Mouse (Mus musculus) spleen, postnatal 36 days (tissue): Measurements from ENCODE around the gene Gm20517.

Experiments
- DNase-seq, 2 experiments: peaks; one replicate each; pipeline ENCODE4 v3.0.0; 2022; ENCODE audit warnings: low spot score in 2 of 2, mixed read lengths in 1 of 2

Gene Gm20517

DNA sequence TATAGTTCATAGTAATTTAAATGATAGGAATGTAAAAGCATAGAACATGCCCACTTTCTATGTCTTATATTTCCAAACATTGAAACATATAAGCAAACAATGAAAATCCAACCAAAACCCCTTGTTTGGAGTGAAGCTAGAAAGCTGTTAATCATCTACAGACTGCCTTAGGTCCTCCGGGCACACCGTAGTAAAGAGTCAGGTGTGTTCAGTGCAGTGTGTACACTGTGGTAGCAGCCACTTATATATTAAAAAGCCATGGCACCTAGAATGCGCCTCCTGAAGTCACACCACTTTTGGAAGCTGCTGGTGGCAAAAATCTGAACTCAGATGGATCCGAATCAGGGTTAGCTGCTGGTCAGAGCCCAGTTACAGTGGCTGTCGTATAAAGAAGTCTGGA is 66.8 kb downstream of the Gm20517 start:
- DNase-seq: no peak

DNA sequence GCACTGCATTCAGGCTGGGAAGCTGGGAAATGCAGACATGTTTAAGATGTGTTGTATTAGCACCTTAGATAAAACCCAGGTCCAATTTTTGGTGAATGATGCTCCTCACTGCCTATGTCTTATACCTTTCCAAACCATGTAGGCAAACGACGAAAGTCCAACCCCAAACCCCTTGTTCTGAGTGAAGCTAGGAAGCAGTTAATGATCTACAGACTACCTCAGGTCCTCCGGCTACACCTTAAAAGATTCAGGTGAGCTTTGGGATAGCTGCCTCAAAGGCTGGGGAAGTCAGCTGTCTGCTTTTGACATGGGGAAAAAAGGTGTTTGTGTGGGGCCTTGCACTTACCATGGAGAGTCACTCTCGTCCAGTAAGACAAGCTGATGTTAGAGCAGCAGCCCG is 67.3 kb downstream of the Gm20517 start:
- no peak for DNase-seq

DNA sequence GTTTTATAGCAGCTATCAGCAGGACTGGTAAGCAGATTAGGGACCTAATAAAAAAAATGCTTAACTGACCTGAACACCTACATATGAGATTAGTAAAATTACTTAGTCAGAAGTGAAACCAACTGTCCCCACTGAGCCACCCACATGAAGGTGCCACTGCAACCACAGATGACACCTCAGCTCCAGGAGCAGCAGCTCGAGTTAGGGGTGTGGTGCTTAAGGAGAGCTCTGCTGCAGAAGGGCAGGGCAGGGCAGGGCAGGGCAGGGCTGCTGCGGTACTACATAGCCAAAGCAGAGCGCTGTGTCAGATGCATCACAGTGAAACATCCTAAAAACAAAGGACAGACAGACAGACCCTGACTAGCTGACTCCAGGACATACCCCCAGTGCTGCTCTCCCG is 71.4 kb downstream of the Gm20517 start:
- DNase-seq: no peak

DNA sequence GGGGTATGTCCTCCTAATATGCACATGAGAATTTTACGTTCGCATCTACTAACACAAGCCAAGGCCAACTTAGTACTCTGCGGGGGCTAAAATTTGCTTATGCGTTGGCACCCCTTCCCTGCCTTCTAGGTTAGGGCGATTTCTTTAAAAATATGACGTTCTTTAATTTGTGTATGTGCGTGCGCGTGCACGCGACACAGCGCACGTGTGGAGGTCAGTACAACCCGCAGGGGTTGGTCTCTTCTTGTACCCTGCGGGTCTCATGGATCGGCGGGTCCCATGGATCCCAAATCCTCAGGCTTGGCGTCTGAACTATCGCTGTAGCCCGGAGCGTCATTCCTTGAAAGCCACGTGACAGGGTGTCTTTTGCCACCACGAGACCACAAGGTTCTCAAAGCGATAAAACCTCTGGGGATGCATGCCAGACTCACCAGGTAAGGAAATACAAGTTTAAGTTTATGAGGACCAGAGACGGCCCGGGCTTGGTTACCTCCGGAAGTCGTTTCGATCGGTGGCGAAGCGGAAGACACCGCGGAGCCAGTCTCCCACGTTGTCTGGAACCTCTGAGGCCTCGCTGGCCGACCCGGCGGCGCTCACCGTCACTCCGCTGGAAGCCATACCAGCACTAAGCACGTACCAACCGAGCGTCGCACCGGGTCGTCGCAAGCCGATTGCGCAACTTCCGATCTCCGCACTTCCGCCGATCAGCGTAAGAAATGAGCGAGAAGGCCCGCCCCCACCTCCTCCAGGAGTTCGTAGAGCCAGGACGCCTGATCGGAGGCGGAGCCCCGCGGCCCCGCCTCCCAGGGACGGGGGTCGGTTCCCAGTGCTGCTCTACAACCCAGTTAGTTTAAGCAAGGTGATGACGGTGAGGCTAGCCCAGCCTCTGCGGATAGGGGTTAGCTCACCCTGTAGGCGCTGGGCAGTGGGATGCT is 76.3 kb downstream of the Gm20517 start:
- peak; percentile 93 to 94 for DNase-seq

DNA sequence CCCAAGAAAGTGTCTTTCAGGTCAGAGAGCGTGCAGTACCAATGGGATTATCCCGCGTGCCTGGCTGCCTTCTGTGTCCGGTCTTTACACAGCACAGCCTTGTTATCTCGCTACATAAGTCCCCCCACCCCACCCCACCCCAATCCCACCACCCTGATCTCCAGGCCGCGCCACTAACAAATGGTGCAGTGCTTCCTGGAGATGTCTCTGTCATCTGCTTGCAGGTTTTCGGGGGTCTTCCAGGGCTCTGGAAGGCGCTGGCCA is 76.9 kb downstream of the Gm20517 start, which contains the start of gene Tomm6:
TSS of gene Tomm6 (minus strand) at position 43 of the 264 bp plus-strand sequence.
- no peak for DNase-seq

DNA sequence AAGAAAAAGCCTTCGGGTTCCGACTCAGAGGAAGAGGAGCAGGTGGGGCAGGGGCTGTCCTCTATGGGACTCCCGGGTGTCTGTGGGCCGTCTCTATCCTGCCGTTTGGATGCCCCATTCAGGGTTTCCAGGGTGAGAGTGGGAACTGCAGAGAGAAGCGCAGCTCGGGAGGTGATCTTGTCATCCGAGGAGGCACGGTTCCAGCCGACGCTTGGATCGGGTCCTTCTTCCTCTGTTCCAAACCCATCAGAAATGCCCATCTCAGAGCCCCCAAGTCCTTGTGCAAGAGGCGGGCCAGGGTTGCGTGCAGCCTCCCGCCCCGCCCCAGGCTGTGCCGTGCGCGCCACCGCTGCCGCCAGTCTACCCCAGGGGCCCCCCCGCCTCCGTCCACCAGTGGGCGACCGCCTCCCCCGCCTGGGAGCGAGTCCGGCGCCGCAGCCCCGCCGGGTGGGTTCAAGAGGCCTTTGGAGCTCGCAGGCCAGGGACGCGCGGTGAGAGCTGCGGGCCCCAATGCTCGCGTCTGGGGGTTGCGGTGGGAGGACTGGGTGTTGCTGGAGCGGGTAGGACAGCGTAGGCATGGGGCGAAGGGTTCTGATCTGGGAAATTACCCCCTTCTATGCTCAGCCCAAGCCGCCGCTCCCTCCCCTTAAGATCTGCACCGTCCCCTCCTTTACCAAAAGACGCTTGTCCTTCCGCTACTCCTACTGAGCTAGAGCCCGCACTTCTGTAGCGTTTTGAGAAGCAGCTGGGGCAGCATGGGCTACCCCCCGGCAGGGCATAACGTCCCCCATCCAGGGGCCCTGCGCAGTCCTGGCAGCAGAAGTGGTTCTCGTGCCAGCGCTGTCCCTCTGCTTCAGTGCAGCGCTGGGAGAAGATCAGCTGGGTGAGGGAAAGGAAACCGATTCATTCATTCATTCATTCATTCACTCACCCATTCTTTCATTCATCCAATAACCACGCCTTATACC is 77.5 kb downstream of the Gm20517 start, which contains the start of gene Frs3:
TSS of gene Frs3 (plus strand) at position 423 of the 968 bp plus-strand sequence.
- DNase-seq: peak; percentile 34 to 46

DNA sequence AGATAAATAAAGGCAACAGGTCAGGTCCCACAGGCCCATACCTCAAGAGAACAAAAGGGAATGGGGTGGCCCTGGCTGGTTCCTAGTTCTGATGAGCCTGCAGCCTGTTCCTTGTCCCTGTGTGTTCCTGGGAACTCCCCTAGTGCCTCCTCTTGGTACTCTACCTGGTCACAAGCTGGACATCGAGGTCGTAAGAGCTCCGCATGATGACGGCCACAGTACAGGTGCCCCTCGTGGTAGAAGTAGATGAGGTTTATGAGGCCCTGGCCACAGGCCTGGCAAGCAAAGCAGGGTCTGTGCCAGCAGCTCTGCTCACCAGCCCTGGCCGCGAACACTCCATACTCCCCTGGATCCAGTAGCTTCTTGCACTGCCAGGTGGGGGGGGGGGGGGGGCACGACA is 78.5 kb downstream of the Gm20517 start:
- no peak for DNase-seq

DNA sequence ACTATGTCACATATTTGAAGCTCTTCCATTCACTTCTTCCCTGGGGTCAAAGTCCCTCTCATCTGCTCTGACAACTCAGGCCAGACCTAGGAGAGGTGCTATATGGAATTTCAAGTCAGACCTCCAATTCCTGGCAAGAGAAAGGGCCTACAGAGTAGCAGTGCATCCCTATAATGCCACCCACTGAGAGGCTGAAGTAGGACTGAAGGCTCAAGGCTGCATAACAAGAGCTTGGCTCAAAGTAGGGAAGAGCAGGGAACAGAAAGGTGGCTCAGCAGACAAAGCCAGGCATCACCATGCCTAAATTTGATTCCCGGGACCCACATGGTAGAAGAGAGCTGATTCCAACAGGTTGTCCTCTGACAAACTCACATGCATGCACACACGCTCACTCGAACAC is 80.3 kb downstream of the Gm20517 start:
- DNase-seq: no peak

DNA sequence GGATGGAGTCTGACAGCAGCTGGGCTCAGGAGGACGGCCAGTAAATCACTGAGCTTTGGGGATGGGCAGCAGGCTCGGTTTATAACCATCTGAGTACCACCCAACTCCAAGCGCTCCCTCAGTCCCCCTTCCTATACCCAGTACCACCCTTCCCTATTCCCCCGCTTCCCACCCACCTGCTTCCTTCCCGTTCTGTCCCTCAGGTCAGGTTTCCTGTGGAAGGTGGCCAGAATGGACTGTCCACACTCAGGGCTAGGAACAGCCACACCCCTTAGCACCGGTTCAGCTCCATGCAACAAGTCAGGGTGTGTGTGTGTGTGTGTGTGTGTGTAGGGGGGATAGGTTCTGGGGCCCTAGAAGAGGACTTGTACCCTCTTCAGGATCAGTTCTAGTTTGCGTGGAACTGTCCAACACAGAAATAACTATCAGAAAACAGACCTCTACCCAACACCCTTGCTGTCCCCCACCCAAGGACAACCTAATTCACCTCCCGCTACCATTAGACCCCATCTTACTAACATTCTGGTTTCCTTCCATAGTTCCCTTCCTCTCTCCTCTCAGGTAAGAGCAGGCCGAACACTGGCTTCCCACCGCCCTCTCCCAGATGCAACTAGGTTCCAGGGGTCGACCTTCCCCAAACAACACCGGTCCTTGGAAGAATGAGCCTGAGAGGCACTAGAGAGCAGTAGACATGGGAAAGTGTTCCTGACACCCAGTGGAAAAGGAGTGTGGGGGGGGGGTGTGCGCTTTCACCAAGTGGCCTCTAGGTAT is 82.5 kb downstream of the Gm20517 start:
- no peak for DNase-seq

DNA sequence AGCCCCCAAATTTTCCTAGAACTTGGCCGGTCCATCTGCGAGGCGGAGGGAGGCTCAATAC is 82.9 kb downstream of the Gm20517 start, which contains the start of gene Gm21981:
TSS of gene Gm21981 (minus strand) at position 14 of the 61 bp plus-strand sequence.
- DNase-seq: no peak

DNA sequence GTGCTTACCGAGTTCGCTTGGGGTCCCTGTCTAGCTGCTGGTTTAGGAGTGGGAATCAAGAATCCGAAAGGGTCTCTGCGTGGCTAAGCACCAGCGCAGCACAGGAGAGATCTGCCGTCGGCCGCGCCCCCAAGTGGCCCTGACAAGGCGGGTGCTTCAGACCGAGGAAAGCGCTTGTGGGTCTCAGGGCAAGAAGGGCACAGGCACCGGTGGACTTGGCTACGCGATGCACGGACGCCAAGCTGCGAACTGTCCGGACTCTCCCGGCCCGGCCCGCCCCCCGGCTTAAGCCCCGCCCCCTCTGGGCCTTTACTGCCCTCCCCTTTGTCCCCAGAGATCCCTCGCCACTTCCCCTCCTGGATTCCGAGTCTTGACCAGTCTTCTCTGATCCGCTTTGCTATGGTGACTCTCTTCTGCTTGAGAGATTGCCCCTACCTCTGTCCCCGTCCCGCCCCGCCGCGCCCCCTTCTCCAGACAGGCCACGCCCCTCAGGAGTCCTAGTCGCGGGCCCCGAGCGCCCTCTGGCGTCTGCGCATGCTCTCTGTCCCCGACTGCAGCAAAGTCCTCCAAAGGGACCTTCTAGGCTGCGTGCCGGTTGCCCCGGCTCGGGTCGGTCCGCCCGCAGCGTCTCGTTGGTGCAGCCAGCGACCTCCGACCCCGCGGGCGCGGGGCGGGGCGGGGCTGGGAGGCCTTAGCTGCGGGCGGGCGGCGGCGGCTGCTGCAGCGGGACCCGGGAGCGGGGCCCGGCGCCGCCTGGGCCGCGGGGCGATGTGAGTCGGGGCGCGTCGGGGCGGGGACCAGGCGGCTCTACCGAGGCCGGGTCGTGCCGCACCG is 83.3 kb downstream of the Gm20517 start, which contains the start of gene Prickle4:
TSS of gene Prickle4 (minus strand) at position 234 of the 834 bp plus-strand sequence.
- DNase-seq: peak; percentile 91 to 94

DNA sequence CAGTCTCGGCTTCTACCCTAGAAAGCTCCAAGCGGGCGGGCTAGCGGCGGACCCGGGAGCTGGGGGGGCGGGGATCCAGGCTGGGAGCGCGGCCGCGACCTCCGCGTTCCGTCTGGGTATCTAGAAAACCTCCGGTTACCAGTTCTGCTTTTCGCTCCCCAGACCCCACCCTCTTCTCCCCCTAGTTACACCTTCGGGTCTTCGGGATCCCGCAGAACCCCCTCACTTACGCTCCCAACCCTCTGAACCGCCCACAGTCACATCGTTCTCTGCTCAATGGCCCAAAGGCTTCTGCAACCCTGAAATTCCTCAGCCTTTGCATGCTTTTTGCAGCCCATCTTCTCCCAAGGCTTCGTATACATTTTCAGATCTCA is 83.9 kb downstream of the Gm20517 start:
- DNase-seq: no peak

DNA sequence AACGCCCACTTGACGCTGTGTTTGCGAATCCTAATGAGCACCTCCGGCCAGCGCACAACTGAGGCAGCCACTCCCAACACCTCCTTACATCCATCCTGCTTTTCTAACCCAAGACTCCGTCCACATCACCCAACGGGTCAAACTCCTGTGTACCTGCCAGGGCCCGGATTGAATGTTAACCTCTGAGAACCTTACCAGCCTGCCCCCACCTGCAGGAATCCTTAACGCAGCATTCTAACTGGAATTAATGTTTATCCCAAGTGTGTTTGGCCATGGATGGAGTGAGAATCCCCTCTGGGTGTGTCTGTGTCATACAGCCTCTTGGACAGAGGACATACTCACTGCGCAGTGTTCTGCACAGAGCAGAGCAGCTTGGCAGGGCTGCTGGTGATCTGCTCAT is 86.8 kb downstream of the Gm20517 start:
- DNase-seq: no peak

DNA sequence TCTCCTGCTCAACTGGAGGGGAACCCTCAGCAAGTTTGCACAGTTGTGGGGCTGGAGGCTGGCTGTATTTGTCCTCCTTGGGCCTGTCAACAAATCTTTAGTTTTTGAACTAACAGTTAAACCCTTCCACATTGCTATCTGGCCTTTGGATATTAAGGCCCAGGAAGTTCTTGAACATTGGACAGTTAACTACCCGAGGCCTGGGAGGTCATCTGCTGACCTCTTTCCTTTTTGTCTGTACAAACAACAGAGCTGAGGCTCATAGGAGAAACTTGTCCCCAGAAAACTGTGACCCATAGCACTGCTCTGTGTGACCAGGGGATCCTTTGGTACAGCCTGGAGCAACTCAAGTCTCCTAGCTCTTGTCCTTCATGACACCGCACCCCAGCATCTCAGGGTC is 87.7 kb downstream of the Gm20517 start:
- no peak for DNase-seq

DNA sequence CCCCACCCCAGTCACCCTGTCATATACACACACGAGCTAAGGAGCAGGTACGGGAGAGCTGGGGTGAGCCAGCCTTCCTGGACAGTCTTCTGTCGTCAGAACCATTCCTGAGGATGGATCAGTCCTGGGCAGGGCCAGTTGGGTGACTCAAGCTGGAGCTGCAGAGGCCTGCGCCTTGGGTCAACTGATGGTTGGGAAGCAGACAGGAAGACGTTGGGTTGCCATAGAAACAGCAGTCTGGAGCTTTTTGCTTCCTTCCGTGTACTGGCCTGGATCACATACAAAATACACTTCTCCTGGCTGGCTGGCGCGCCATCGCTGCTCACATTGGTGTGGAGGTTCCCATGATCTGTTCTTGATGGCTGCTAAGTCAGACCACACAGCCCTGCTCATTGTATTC is 90.4 kb downstream of the Gm20517 start:
- no peak for DNase-seq

DNA sequence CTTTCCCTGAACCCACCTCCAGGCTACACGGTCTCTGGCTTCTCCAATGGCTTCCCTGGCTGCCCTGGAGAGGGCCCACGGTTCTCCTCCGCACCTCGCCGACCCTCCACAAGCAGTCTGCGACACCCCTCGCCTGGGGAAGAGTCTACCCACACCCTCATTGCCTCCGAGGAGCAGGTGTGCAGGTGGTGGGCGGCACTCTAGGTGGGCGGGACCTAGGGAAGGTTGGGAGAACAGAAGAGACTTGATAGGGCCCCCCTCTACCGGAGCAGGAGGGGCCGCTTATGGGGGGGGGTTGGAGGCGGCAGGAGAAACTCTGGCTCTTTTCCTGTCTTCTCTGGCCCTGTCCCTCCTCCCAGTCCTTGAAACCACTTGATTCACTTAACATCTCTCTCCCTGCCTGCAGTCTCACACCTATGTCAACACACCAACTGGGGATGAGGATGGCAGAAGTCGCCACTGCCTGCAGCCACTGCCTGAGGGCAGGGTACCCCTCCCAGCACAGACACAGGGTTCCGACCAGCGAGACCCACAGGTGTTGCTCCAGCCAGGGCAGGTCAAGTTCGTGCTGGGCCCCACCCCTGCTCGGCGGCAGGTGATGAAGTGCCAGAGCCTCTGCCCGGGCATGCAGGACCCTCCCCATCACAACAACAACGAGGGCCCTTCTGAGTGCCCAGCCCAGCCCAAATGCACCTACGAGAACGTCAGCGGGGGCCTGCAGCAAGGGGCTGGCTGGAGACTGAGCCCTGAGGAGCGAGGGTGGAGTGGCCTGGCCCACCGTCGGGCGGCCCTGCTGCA is 91.4 kb downstream of the Gm20517 start:
- no peak for DNase-seq

DNA sequence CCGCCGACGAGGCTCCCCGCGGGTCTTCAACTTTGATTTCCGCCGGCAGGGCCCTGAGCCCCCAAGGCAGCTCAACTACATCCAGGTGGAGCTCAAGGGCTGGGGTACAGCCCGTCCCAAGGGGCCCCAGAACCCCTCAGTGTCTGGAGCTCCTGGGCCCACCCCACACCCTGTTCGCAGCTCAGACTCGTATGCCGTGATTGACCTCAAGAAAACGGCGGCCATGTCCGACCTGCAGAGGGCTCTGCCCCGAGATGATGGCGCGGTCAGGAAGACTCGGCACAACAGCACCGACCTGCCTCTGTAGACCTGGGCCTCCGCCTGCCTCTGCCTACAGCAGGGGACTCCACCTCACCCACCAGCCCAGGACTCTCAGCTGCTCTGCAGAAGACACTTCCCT is 92.2 kb downstream of the Gm20517 start:
- DNase-seq: no peak

DNA sequence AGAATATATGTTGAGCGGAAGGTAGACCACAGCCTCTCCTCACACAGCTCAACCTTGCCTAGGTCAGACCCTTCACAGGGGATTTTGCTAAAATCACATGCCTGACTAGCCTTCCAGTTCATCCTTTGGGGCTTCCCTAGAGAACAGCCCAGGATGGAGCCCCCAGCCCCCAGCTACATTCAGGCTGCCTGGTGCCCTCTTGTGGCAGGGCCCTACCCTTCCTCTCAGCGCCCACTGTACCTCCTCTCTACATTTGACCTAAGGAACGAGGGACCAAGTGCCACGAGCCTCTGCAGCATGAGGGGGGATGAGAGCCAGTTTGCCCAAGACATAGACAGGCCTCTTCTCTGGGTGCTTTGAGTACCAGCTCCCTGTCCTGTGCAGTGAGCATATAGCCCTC is 93.3 kb downstream of the Gm20517 start:
- no peak for DNase-seq

DNA sequence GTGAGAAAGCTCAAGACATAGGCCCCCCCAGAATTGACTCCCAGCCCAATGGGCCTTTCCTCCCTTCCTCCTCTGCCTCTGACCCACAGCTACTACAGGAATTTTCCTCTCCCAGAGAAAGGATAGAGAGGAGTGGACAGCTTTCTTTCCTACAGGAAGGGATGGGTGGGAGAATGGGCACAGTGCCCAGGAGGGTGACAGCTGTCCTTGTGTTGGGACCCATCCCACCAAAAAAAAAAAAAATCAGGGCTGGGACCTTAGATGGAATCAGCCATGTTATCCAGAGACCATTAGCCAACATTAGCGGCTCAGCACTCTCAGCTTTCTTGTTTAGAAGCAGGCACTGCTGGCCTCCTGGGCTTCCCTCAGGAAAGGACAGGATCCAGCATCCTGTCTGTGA is 94.8 kb downstream of the Gm20517 start:
- DNase-seq: no peak

DNA sequence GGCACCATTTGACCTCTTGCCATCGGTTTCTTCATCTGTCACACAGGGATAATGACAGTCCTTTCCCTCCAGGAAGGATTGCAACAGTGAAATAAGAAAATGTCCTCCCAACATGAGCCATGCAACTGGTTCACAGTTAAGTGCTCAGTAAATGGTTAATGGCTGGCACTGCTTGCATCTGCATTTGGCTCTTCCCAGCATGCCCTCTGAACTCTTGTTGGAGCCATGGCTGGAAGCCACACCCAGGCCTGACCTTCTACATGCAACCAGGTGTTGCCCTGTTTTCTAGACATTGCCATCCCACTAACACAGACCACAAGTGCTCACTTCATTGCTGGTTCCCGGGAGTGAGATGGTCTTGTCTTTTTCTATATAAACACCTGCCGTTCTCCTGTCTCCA is 96.6 kb downstream of the Gm20517 start:
- no peak for DNase-seq

DNA sequence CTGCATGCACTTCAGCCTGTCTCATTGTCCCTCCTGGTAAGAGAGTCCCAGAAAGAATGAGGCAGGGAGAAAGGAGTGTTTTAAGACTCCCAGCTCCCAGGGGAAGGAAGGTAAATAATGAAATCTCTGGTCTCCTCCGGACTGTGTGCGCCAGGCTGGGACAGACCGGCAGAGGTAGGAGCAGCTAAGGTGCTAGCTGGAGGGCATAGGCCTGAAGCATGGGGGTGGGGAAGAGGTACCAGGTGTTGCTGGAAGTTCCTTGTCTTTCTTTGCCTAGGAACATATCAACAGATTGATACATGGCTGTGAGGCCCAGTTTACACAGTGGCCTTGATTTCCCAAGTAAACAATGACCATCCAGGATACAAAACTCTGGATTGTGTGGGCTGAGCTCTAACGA is 97.6 kb downstream of the Gm20517 start:
- DNase-seq: no peak
